Mouse (Mus musculus) hindbrain, postnatal 0 days (tissue): ENCODE results near the gene Misp. TPM values are rescaled to one million over a fixed set of nuclear protein-coding genes. Genes with fewer than 3 reads are reported as not detected.

Source experiments
- ATAC-seq: fragments of 200-750 bp; cut with Nextera tagmentation; 2 replicates; pipeline ENCODE4 v1.8.0; 2017; ENCODE audit warnings: mild to moderate bottlenecking, moderate TSS enrichment, moderate library complexity
- DNase-seq: peaks from one replicate; pipeline ENCODE4 v3.0.0-alpha.2; 2015; ENCODE audit warnings: low spot score
- H3K27ac ChIP-seq: fragments of 300-500 bp; sonication (generic); 2 replicates; pipeline ENCODE4 v1.5.1; 2014; ENCODE audit warnings: mild to moderate bottlenecking
- H3K27me3 ChIP-seq: fragments of 300-500 bp; sonication (generic); 2 replicates; pipeline ENCODE4 v1.6.1; 2014; ENCODE audit warnings: low read length, mixed read lengths; ENCODE audit not compliant: insufficient read depth
- H3K36me3 ChIP-seq: fragments of 300-500 bp; sonication (generic); 2 replicates; pipeline ENCODE4 v1.6.1; 2014; ENCODE audit warnings: low read length, mixed read lengths; ENCODE audit not compliant: insufficient read depth
- H3K4me1 ChIP-seq: fragments of 300-500 bp; sonication (generic); 2 replicates; pipeline ENCODE4 v1.6.1; 2014; ENCODE audit warnings: antibody characterized with exemption, low read length, mixed read lengths; ENCODE audit not compliant: insufficient read depth
- H3K4me2 ChIP-seq: fragments of 300-500 bp; sonication (generic); 2 replicates; pipeline ENCODE4 v1.6.1; 2014; ENCODE audit warnings: low read depth, mild to moderate bottlenecking, low read length, moderate library complexity, mixed read lengths
- H3K4me3 ChIP-seq: fragments of 300-500 bp; sonication (generic); 2 replicates; pipeline ENCODE4 v1.5.1; 2014; ENCODE audit warnings: low read length
- H3K9ac ChIP-seq: fragments of 300-500 bp; sonication (generic); replicated peaks from 2 replicates; pipeline ENCODE4 v1.6.1; 2014; ENCODE audit warnings: mild to moderate bottlenecking, low read length, moderate library complexity, mixed read lengths
- H3K9me3 ChIP-seq: fragments of 300-500 bp; sonication (generic); 2 replicates; pipeline ENCODE4 v1.6.1; 2016; ENCODE audit warnings: low read length, mixed read lengths
- CTCF ChIP-seq: IDR thresholded peaks from 2 replicates; pipeline ENCODE4 v1.5.1; 2016; ENCODE audit warnings: antibody characterized with exemption, control low read depth, low read depth
- WGBS: fragments of 180-500 bp; shearing (Covaris S2); extraction: QIAGEN DNeasy Blood & Tissue Kit; methylation state at CpG from one replicate; pipeline ENCODE4 v1.1.7; 2014; 5-methylcytosine and 5-hydroxymethylcytosine counted together
- polyA plus RNA-seq: library from polyadenylated mRNA; unstranded; fragments of >200 nt; fragmentation: Nextera tagmentation; extraction: Ambion mirVana; gene quantifications from 2 replicates; pipeline ENCODE4 v1.2.1, GENCODE M21; 2015
- total RNA-seq: library from RNA; depleted of rRNA; stranded (reverse); fragments of >200 nt; gene quantifications from 2 replicates; pipeline ENCODE4 v1.2.3, GENCODE M21; 2014

The Misp gene
- total and polyA plus RNA-seq, 2 experiments from 2014 or later: 0.05 to 0.33 TPM

- Histone ChIP-seq H3K27ac (peak overlapping the region; percentile 100; the same call in 1 of the 2 replicates), H3K27me3 (no peaks in the 10 kb centered on the region), H3K4me1 (peaks cover 52% of the 10 kb centered on the region), H3K36me3 (peaks cover 22% of the 10 kb centered on the region), H3K4me2 (peak overlapping the region; percentile 98), H3K9ac (peak overlapping the region; percentile 99), H3K9me3 (no peaks in the 10 kb centered on the region), H3K4me3 (peak overlapping the region; percentile 96)
- 28% methylated on average over 6 of the region's 6 CpGs for WGBS
- no peak for ATAC-seq
- TF ChIP-seq CTCF: no peak
- DNase-seq: no peak
Measured at GRCm38 (mm10) chr10:79856280-79856679, 35.5 kb downstream of the Misp start.

- Histone ChIP-seq H3K4me2 (peak overlapping the region; percentile 98), H3K27ac (peak overlapping the region; percentile 100; the same call in 1 of the 2 replicates), H3K36me3 (peaks cover 28% of the 10 kb centered on the region), H3K9me3 (no peaks in the 10 kb centered on the region), H3K4me1 (peaks cover 48% of the 10 kb centered on the region), H3K4me3 (peak overlapping the region; percentile 96), H3K9ac (peak overlapping the region; percentile 99), H3K27me3 (no peaks in the 10 kb centered on the region)
- WGBS: 39% methylated on average over 7 of the region's 7 CpGs
- ATAC-seq (no peak), DNase-seq (no peak)
- TF ChIP-seq CTCF: no peak
Measured at GRCm38 (mm10) chr10:79856704-79857451, 36.1 kb downstream of the Misp start.

- H3K9me3 ChIP-seq: no peaks in the 10 kb centered on the region
- DNase-seq: peak; percentile 66
- H3K4me3 ChIP-seq: peak overlapping the region; percentile 96; the same call in 1 of the 2 replicates
- peaks cover 44% of the 10 kb centered on the region for H3K4me1 ChIP-seq
- H3K27ac ChIP-seq: peak overlapping the region; percentile 9; the same call in 1 of the 2 replicates
- peak overlapping the region; percentile 98 for H3K4me2 ChIP-seq
- H3K27me3 ChIP-seq: no peaks in the 10 kb centered on the region
- 6% methylated on average over 4 of the region's 4 CpGs for WGBS
- peak overlapping the region; percentile 99 for H3K9ac ChIP-seq
- H3K36me3 ChIP-seq: peaks cover 33% of the 10 kb centered on the region
- TF ChIP-seq CTCF: no peak
- no peak for ATAC-seq
Measured at GRCm38 (mm10) chr10:79857452-79857811, 36.6 kb downstream of the Misp start.

- H3K4me3 ChIP-seq: no peak overlapping the region
- H3K4me1 ChIP-seq: peaks cover 39% of the 10 kb centered on the region
- H3K9ac ChIP-seq: peak overlapping the region; percentile 99; the same call in 1 of the 2 replicates
- ATAC-seq (no peak), DNase-seq (no peak)
- peak overlapping the region; percentile 98 for H3K4me2 ChIP-seq
- no peaks in the 10 kb centered on the region for H3K27me3 ChIP-seq
- no peak for TF ChIP-seq CTCF
- H3K9me3 ChIP-seq: no peaks in the 10 kb centered on the region
- 58% methylated on average over 2 of the region's 2 CpGs for WGBS
- H3K36me3 ChIP-seq: peaks cover 38% of the 10 kb centered on the region
- H3K27ac ChIP-seq: peak overlapping the region; percentile 9; the same call in 1 of the 2 replicates
Measured at GRCm38 (mm10) chr10:79857894-79858293, 37.1 kb downstream of the Misp start.

- TF ChIP-seq CTCF: no peak
- no peaks in the 10 kb centered on the region for H3K9me3 ChIP-seq
- DNase-seq (peak; percentile 84), ATAC-seq (no peak)
- H3K27ac ChIP-seq: 0 out of 2 replicates have a peak overlapping the region, but pooled peaks have one; percentile 9
- H3K4me2 ChIP-seq: peak overlapping the region; percentile 98
- peaks cover 40% of the 10 kb centered on the region for H3K36me3 ChIP-seq
- WGBS: 29% methylated on average over 17 of the region's 17 CpGs
- H3K27me3 ChIP-seq: no peaks in the 10 kb centered on the region
- H3K4me1 ChIP-seq: peaks cover 33% of the 10 kb centered on the region
- no peak overlapping the region for H3K4me3 ChIP-seq
- H3K9ac ChIP-seq: no peak overlapping the region; the same call in 1 of the 2 replicates
Measured at GRCm38 (mm10) chr10:79858416-79859074, 37.8 kb downstream of the Misp start.

GRCm38 (mm10) chr10:79859116-79859515 lies 38.3 kb downstream of the Misp start:
- no peak for ATAC-seq
- TF ChIP-seq CTCF: no peak
- peaks cover 33% of the 10 kb centered on the region for H3K4me1 ChIP-seq
- no peaks in the 10 kb centered on the region for H3K9me3 ChIP-seq
- 69% methylated on average over 11 of the region's 11 CpGs for WGBS
- peaks cover 40% of the 10 kb centered on the region for H3K36me3 ChIP-seq
- H3K4me2 ChIP-seq: no peak overlapping the region
- H3K9ac ChIP-seq: no peak overlapping the region
- H3K4me3 ChIP-seq: no peak overlapping the region
- no peaks in the 10 kb centered on the region for H3K27me3 ChIP-seq
- no peak for DNase-seq
- H3K27ac ChIP-seq: no peak overlapping the region
